Mouse (Mus musculus) right cerebral cortex, adult 18-20 months (tissue): ENCODE data around the gene Gm14137.

Source experiments
- DNase-seq: peaks from one replicate; pipeline ENCODE4 v3.0.0; 2022; ENCODE audit warnings: mixed read lengths

The Gm14137 gene

DNA sequence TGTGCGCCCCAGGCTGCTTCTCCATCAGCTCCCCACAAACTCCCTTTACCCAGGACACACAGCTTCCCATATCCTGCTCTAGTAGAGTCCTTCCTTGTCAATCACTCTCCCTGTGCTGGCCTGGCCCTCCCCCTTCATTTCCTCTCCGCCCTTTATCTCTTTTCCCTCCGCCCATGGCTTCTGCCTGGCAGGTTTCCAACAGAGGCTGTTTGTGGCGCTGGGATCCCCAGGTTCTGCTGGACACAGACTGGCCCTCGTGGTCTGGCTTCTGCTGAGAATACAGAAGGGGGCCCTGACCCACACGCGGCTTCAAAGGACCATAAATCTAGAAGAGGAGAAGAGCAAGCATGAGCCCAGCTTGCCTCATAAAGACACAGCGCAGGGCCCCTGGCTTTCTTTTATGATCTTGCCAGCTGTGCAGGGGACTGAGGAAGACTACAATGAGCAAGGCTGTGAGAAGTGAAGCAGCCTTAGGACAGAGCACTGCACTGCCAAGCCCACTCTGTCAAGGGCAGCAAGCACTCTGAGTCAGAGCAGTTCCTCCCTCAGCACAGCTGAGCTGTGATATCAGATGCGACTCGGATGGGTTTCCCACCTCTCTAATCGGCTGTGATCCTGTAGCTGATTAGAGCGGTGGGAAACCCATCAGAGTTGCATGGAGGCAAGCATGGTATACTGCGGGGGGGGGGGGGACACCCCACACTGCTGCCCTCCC lies 1.3 kb upstream of the Gm14137 start:
- DNase-seq: no peak

GRCm38 (mm10) chr2:119174866-119175265 lies 557 bp downstream of the Gm14137 start:
- DNase-seq: no peak

DNA sequence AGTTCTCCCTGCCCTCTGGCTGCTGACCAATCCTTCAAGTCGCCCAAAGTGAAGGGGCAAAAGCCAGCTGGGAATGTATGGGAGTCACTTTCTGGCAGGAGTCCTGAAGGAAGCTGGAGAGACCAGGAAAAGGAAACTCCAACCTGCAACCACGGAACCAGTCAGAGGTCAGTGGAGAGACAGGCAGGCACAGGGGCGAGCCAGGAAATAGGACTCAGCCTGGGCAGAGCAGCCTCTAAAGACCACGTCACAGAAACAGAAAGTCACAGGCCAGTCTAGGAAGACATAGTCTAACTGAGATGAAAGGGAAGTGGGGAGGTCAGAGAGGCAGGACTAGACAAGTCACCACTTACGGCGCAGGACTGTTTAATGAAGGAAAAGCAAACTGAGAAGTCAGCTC lies 1.3 kb downstream of the Gm14137 start:
- DNase-seq: no peak

GRCm38 (mm10) chr2:119176761-119177160 lies 2.5 kb downstream of the Gm14137 start:
- no peak for DNase-seq

DNA sequence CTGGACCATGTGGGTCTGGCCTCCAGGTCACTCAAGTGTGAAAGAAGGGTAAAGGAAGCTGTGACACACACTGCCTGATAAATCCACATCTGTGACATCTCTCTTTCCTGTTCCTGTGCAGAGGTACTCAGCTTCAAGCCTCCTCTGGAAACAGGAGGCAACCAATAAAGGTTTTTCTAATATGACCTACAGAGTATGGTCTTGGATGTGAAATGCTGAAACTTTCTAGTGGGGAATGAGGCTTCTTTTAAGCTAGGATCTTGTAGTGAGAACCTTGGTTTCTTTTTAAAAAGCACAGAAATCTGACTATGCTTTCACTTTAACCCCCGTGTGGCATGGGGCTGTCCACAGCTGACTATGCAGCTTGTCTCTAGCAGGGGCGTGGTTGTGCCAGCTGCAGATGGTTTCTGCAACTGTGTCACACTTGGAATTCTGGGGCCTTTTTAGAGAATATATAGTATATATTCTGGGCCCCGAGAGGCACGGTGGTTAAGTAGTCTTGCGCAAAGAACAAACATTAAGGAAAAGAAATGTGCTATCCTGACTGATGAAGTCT lies 3.2 kb downstream of the Gm14137 start:
- no peak for DNase-seq

- no peak for DNase-seq
These were observed 8.6 kb downstream of the Gm14137 start for GRCm38 (mm10) chr2:119182914-119183313.

DNA sequence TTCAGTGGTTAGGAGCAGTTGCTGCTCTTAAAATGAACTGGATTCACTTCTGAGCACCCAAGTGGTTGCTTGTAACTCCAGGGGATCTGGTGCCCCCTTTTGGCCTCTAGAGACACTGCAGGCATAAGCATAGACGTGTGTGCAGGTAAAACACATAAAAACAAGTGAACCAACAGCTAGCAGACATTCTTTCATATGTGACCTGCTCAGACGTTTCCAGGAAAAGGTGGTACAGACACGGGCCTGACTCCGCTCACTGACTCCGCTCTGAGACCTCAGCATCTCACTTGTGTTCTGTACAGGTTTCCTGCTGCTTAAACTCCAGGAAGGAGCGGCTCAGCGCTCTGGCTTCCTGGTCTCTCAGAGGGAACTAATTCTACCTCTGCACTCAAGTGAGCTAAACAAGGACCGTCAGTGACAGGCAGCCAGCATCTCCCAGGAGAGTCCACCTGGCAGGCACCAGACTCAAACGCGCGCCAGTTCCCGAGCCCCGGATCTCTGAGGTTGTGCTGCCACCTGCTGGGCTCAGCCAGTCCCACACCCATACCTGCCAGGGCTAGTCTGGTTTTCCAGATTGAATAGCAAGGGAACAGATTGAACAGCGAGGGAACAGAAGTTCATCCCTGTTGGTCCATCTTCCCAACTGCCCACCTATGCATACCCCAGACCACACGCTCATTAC lies 14.9 kb downstream of the Gm14137 start:
- DNase-seq: peak; percentile 83

DNA sequence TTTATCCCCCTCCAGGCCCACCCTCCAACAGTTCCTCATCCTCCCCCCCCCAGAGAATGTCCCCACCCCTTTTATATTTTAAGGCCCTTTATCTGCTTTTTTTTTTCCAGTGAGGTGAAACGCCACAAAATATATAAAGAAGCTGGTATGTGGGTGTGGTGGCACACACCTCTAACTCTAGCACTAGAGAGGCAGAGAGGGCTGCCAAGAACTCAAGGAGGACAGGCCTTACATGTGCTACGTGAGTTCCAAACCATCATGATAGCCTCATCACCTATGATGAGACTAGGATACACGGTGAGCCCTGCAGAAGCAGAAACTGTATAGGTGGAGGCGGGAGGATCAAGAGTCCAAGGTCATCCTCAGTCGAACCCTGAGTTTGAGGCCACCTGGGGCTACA lies 16.7 kb downstream of the Gm14137 start:
- no peak for DNase-seq

DNA sequence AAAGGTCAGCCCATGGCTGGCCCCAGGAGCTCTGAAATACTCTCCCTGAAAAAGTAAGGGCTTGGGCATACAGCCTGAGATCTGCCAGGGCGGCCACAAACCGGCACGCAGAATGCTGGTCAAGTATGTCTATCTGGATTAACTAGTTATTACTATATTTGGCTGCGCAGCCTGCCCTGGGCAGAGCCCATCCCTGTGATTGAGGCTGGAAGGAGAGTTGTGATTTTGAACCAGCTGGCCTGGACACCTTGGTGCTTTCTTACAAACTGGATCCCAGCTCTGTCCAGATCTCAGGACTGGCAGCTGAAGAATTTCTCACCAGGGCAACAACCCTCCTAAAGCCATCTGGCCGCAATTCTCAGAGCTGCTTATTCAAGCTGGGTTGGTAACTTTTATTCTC lies 19.8 kb downstream of the Gm14137 start:
- DNase-seq: no peak

GRCm38 (mm10) chr2:119196316-119197108 lies 22.2 kb downstream of the Gm14137 start:
- no peak for DNase-seq

DNA sequence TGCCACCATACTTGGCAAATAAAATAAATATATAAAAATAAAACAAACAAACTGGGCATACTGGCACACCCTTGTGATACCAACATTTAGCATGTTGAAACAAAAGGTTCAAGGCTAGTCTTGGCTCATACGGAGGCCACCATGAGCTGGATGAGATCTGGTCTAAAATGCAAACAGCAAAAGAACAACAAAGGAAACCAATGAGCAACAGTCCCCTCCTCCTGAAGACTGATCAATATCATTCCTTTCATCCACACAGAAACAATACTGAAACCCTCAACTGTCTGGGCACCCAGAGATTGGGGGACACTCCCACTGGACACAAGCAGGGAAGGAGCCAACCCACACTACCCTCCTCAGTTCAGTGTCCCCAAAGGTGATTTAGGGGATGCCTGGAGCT lies 23.2 kb downstream of the Gm14137 start:
- DNase-seq: no peak

GRCm38 (mm10) chr2:119198049-119198448 lies 23.7 kb downstream of the Gm14137 start:
- no peak for DNase-seq

DNA sequence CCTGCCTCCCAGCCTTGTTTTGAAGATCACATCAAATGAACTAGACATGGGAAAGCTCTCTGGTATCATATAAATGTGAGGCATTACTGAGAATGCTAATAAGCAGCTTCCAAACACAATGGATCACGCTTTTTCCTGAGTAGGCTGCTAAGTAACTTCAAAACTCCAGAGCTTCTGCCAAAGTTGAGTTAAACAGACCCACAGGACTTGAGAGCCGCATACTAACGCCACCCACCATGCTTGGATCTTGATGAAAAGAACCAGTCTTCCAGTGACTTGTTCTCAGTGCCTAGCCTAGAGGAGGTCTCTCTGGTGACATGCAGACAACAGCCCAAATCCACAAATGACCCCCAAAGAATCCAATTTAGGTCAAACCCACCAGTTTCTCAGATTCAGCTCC lies 24.6 kb downstream of the Gm14137 start:
- no peak for DNase-seq

DNA sequence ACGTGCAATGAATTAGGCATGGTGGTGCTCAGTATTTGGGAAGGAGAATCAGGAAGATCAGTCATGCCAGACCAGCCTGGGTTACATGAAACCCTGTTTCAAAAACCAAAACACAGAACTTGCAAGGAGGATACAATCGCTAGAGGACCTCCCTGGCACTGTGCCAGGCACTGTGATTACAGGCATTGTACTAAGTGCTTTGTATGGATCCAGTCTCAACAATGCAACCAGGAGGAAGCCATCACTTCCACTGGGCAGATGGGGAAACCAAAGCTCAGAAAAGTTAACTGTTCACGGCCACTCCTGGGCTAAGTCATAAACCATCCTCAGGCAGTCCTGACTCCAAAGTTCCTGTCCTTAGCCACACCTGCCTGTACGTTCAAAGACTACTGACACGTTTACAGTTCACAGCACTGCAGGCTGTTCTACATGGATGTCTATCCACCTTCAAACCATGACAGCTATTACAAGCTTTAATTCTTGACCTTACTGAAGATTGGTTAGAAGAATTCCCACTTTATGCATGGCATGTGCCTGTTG lies 28.7 kb downstream of the Gm14137 start:
- DNase-seq: no peak

GRCm38 (mm10) chr2:119203871-119204460 lies 29.7 kb downstream of the Gm14137 start:
- DNase-seq: no peak

GRCm38 (mm10) chr2:119207961-119208343 lies 33.6 kb downstream of the Gm14137 start:
- no peak for DNase-seq

- DNase-seq: peak; percentile 99
These were observed 34.3 kb downstream of the Gm14137 start, which contains the start of the genes Zfyve19 and Dnajc17 for GRCm38 (mm10) chr2:119208344-119209175. Gene Zfyve19, plus strand, starts transcription at chr2:119208617. Gene Dnajc17, minus strand, starts transcription at chr2:119208795.

GRCm38 (mm10) chr2:119209176-119209507 lies 34.8 kb downstream of the Gm14137 start:
- DNase-seq: no peak
